Mouse (Mus musculus) heart, embryonic 12.5 days (tissue): ENCODE data around the gene Arl15. TPM values are rescaled to one million over a fixed set of nuclear protein-coding genes. Genes with fewer than 3 reads are reported as not detected.

Experiments
- ATAC-seq: fragments of 200-750 bp; cut with Nextera tagmentation; 2 replicates; pipeline ENCODE4 v1.8.0; 2017; ENCODE audit warnings: moderate TSS enrichment, moderate library complexity; ENCODE audit not compliant: insufficient number of reproducible peaks, low FRiP score
- H3K27ac ChIP-seq: fragments of 300-500 bp; sonication (generic); 2 replicates; pipeline ENCODE4 v1.5.1; 2016; ENCODE audit warnings: mild to moderate bottlenecking, moderate library complexity; ENCODE audit not compliant: poor library complexity, severe bottlenecking
- H3K27me3 ChIP-seq: fragments of 300-500 bp; sonication (generic); replicated peaks from 2 replicates; pipeline ENCODE4 v1.6.1; 2016; ENCODE audit warnings: mild to moderate bottlenecking, moderate library complexity
- H3K36me3 ChIP-seq: fragments of 300-500 bp; sonication (generic); 2 replicates; pipeline ENCODE4 v1.6.1; 2016; ENCODE audit warnings: mild to moderate bottlenecking, moderate library complexity
- H3K4me1 ChIP-seq: fragments of 300-500 bp; sonication (generic); replicated peaks from 2 replicates; pipeline ENCODE4 v1.6.1; 2016; ENCODE audit warnings: mild to moderate bottlenecking
- H3K4me2 ChIP-seq: fragments of 300-500 bp; sonication (generic); 2 replicates; pipeline ENCODE4 v1.6.1; 2016; ENCODE audit warnings: mild to moderate bottlenecking, moderate library complexity
- H3K4me3 ChIP-seq: fragments of 300-500 bp; sonication (generic); 2 replicates; pipeline ENCODE4 v1.5.1; 2016; ENCODE audit warnings: mild to moderate bottlenecking
- H3K9ac ChIP-seq: fragments of 300-500 bp; sonication (generic); 2 replicates; pipeline ENCODE4 v1.6.1; 2016; ENCODE audit warnings: mild to moderate bottlenecking, moderate library complexity
- H3K9me3 ChIP-seq: fragments of 300-500 bp; sonication (generic); replicated peaks from 2 replicates; pipeline ENCODE4 v1.6.1; 2016; ENCODE audit warnings: mild to moderate bottlenecking, moderate library complexity
- WGBS: fragments of 180-500 bp; shearing (Covaris S2); methylation state at CpG from one replicate; pipeline ENCODE4 v1.1.7; 2016; 5-methylcytosine and 5-hydroxymethylcytosine counted together
- polyA plus RNA-seq: library from polyadenylated mRNA; unstranded; fragments of >200 nt; fragmentation: Nextera tagmentation; extraction: Ambion mirVana; gene quantifications from 2 replicates; pipeline ENCODE4 v1.2.1, GENCODE M21; 2016

Gene Arl15
- polyA plus RNA-seq = 7.7 and 9.1 TPM in 2 replicates

GRCm38 (mm10) chr13:113794039-113794704 is at the start of gene Arl15:
Gene Arl15 (plus strand): TSS chr13:113794505.
- H3K27ac ChIP-seq = peak within 1 kb of the TSS; percentile 90
- peak; percentile 97 for ATAC-seq
- WGBS = under 1% methylated on average over 48 of the region's 49 CpGs
- peak within 1 kb of the TSS; percentile 90 for H3K9ac ChIP-seq
- peaks cover 27% of the 10 kb centered on the region for H3K4me1 ChIP-seq
- no peaks in the 10 kb centered on the region for H3K27me3 ChIP-seq
- H3K4me2 ChIP-seq = peak within 1 kb of the TSS; percentile 87
- no peaks in the 10 kb centered on the region for H3K9me3 ChIP-seq
- peak within 1 kb of the TSS; percentile 81 for H3K4me3 ChIP-seq
- H3K36me3 ChIP-seq = no peaks in the 10 kb centered on the region

GRCm38 (mm10) chr13:113745301-113745700 is 49.0 kb upstream of the Arl15 start:
- no peaks in the 10 kb centered on the region for H3K9me3 ChIP-seq
- H3K9ac ChIP-seq = no peak overlapping the region
- WGBS = 53% methylated on average over 2 of the region's 2 CpGs
- H3K27ac ChIP-seq = no peak overlapping the region
- no peak overlapping the region for H3K4me2 ChIP-seq
- no peak for ATAC-seq
- no peaks in the 10 kb centered on the region for H3K4me1 ChIP-seq
- no peak overlapping the region for H3K4me3 ChIP-seq
- no peaks in the 10 kb centered on the region for H3K36me3 ChIP-seq
- H3K27me3 ChIP-seq = no peaks in the 10 kb centered on the region

GRCm38 (mm10) chr13:113750766-113751165 is 43.5 kb upstream of the Arl15 start:
- Histone ChIP-seq H3K27ac (no peak overlapping the region), H3K27me3 (no peaks in the 10 kb centered on the region), H3K9me3 (0 out of 2 replicates have a peak, but pooled peaks cover 4% of the 10 kb centered on the region), H3K4me1 (no peaks in the 10 kb centered on the region), H3K36me3 (no peaks in the 10 kb centered on the region), H3K9ac (no peak overlapping the region), H3K4me2 (no peak overlapping the region), H3K4me3 (no peak overlapping the region)
- ATAC-seq = no peak
- 60% methylated on average over 5 of the region's 5 CpGs for WGBS

GRCm38 (mm10) chr13:113754731-113755689 is 39.3 kb upstream of the Arl15 start:
- ATAC-seq = no peak
- no peaks in the 10 kb centered on the region for H3K27me3 ChIP-seq
- 0 out of 2 replicates have a peak, but pooled peaks cover 4% of the 10 kb centered on the region for H3K9me3 ChIP-seq
- H3K4me2 ChIP-seq = no peak overlapping the region
- no peak overlapping the region for H3K4me3 ChIP-seq
- H3K27ac ChIP-seq = no peak overlapping the region
- H3K4me1 ChIP-seq = no peaks in the 10 kb centered on the region
- no peaks in the 10 kb centered on the region for H3K36me3 ChIP-seq
- no peak overlapping the region for H3K9ac ChIP-seq
- 66% methylated on average over 9 of the region's 9 CpGs for WGBS

DNA sequence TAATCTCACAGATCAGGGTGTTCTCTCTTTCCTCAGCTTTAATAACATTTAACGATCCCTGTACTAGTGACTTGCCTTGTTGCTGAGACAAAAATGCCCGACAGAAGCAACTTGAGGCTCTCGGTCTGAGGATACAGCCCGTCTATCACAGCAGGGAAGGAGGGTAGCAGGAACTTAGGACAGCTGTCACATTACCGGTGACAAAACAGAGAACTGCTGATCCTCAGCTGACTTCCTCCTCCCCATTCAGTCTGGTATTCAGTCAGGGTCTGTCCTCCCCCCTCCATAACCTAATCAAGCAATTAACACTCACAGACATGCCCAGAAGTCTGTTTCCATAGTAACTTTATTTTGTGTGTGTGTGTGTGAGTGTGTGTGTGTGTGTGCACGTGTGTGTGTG is 38.5 kb upstream of the Arl15 start:
- H3K4me2 ChIP-seq = no peak overlapping the region
- WGBS = 53% methylated on average over 6 of the region's 6 CpGs
- H3K27ac ChIP-seq = no peak overlapping the region
- H3K9ac ChIP-seq = no peak overlapping the region
- no peaks in the 10 kb centered on the region for H3K4me1 ChIP-seq
- no peak overlapping the region for H3K4me3 ChIP-seq
- no peak for ATAC-seq
- H3K27me3 ChIP-seq = no peaks in the 10 kb centered on the region
- no peaks in the 10 kb centered on the region for H3K36me3 ChIP-seq
- H3K9me3 ChIP-seq = 0 out of 2 replicates have a peak, but pooled peaks cover 4% of the 10 kb centered on the region

- Histone ChIP-seq H3K27ac (no peak overlapping the region), H3K4me1 (no peaks in the 10 kb centered on the region), H3K9ac (no peak overlapping the region), H3K4me2 (no peak overlapping the region), H3K9me3 (no peaks in the 10 kb centered on the region), H3K27me3 (no peaks in the 10 kb centered on the region), H3K36me3 (no peaks in the 10 kb centered on the region), H3K4me3 (no peak overlapping the region)
- 86% methylated on average over 11 of the region's 11 CpGs for WGBS
- ATAC-seq = no peak
Observed at GRCm38 (mm10) chr13:113761717-113762116, 32.6 kb upstream of the Arl15 start.

DNA sequence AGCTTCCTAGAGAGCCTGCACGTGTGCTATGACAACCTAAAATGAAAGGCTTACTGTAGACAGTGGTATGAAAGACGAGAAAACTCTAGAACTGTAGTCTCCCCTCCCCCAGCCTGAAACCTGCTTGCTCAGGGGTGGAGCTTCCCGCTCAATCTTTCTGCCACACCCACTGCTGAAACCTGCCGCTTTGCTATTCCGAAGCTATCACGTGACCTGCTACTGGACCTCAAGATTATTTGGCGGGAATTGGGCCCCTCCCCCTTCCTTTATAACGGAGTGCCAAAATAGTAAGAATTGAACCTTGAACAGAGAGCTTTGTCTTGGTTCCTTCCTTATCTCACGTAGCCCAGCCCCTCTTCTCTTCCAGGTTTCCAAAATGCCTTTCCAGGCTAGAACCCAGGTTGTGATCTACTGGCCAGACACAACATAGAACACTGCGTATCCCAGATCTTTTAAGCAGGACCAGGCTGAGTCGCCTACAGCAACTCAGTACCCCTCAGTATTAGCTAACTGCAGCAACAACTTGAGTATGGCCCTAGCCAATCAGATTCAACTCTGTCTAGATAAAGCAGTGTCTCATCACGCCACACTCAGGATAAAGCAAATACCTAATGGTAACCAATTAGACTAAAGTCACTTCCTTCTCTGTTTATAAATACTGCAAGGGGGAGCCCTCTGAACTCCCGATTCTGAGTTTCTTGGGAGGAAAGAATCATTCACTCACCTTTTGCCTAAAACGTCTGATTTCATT is 31.4 kb upstream of the Arl15 start:
- H3K4me3 ChIP-seq = no peak overlapping the region
- H3K36me3 ChIP-seq = no peaks in the 10 kb centered on the region
- H3K9me3 ChIP-seq = no peaks in the 10 kb centered on the region
- no peak overlapping the region for H3K27ac ChIP-seq
- WGBS = 70% methylated on average over 14 of the region's 14 CpGs
- no peak overlapping the region for H3K9ac ChIP-seq
- no peak overlapping the region for H3K4me2 ChIP-seq
- H3K4me1 ChIP-seq = no peaks in the 10 kb centered on the region
- H3K27me3 ChIP-seq = no peaks in the 10 kb centered on the region
- no peak for ATAC-seq

DNA sequence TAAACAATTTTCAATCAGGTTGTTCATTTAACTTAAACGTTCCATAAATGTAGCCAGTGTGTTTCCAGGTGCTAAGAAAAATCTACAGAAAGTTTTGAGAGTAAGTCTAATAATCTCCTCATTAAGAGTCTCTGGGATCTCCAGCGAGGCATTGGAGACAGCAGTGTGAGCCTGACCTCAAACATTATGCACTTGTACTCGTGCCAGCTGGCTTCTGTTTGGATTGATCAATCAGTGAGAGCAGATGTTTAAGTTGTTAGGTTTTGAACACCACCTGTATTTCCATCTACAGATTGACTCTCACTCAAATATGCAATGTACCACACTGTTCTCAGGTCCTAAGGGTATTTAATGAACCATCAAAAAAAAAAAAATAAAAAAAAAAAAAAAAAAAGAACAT is 28.9 kb upstream of the Arl15 start:
- no peak overlapping the region for H3K4me3 ChIP-seq
- no peaks in the 10 kb centered on the region for H3K36me3 ChIP-seq
- WGBS = 71% methylated on average over 3 of the region's 3 CpGs
- H3K4me2 ChIP-seq = no peak overlapping the region
- no peaks in the 10 kb centered on the region for H3K4me1 ChIP-seq
- H3K9ac ChIP-seq = no peak overlapping the region
- no peaks in the 10 kb centered on the region for H3K27me3 ChIP-seq
- no peak overlapping the region for H3K27ac ChIP-seq
- no peaks in the 10 kb centered on the region for H3K9me3 ChIP-seq
- ATAC-seq = no peak

GRCm38 (mm10) chr13:113769829-113770228 is 24.5 kb upstream of the Arl15 start:
- WGBS = 84% methylated on average over 3 of the region's 3 CpGs
- Histone ChIP-seq H3K4me1 (no peaks in the 10 kb centered on the region), H3K4me2 (no peak overlapping the region), H3K9me3 (no peaks in the 10 kb centered on the region), H3K27ac (no peak overlapping the region), H3K36me3 (no peaks in the 10 kb centered on the region), H3K27me3 (no peaks in the 10 kb centered on the region), H3K9ac (no peak overlapping the region), H3K4me3 (no peak overlapping the region)
- ATAC-seq = no peak

- Histone ChIP-seq H3K4me2 (no peak overlapping the region), H3K9ac (no peak overlapping the region), H3K4me3 (no peak overlapping the region), H3K36me3 (no peaks in the 10 kb centered on the region), H3K4me1 (no peaks in the 10 kb centered on the region), H3K27me3 (no peaks in the 10 kb centered on the region), H3K27ac (no peak overlapping the region), H3K9me3 (no peaks in the 10 kb centered on the region)
- no peak for ATAC-seq
- WGBS = 86% methylated on average over 5 of the region's 5 CpGs
Observed at GRCm38 (mm10) chr13:113770340-113770739, 24.0 kb upstream of the Arl15 start.

- Histone ChIP-seq H3K4me3 (no peak overlapping the region), H3K36me3 (no peaks in the 10 kb centered on the region), H3K27me3 (no peaks in the 10 kb centered on the region), H3K9me3 (no peaks in the 10 kb centered on the region), H3K9ac (no peak overlapping the region), H3K4me2 (no peak overlapping the region), H3K4me1 (no peaks in the 10 kb centered on the region), H3K27ac (no peak overlapping the region)
- ATAC-seq = no peak
- WGBS = 21% methylated on average over 1 of the region's 1 CpGs
Observed at GRCm38 (mm10) chr13:113771340-113771739, 23.0 kb upstream of the Arl15 start.
